Mouse (Mus musculus): Measurements from ENCODE around the gene Acp6. TPM values are rescaled to one million over a fixed set of nuclear protein-coding genes. Genes with fewer than 3 reads are reported as not detected.
"Not testable (repeated sequence)": the region's sequence is repeated elsewhere in the genome, so short reads cannot be mapped to it uniquely, and the experiment has no call there.

Acp6 gene
- total RNA-seq (2014; fragmentation: Nextera tagmentation) (86.3 and 91.1 TPM in 2 replicates), total RNA-seq (2017) (50.7 and 59.3 TPM in 2 replicates), polyA plus RNA-seq (2012) (54.4 and 62.7 TPM in 2 replicates)

DNA sequence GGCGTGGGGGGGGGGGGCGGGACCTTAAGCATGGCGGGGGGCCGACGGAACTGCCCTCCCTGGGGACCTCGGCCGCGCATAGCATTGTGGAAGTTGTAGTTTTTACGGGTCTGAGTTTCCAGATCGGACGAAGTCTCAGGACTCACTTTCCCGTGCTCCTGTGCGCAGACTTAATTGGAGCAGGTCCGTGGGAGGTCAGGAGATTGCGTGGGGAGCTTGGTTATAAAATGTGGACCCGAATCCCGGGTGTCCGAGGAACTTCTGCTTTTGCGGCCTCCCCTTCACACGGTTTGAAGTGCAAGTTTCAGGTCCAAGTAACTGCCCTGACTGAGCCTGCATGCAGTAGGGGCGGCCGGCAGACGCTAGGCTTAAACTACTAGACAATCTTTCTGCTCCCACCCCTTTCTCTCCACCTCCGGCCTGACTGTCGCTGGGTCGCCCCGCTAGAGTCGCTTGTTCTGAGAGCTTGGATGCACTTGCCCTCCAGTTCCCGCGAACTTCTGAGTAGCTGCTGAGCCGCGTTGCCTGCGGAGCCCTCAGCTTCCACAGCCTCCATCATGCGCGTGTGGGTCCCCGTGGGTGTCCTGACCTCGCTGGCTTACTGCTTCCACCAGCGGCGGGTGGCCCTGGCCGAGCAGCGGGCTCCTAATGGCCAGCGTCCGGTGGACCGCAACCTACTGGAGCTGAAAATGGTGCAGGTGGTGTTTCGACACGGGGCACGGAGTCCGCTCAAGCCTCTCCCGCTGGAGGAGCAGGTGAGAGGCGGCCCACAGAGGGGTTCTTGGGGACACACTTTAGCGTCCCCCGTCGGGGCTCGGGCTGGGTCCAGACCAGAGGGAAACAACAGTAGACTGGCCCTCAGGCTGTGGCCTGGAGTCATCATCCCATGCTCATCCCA, at the start of gene Acp6:
TSS of gene Acp6 (plus strand) at position 167 of the 898 bp plus-strand sequence.
- TF ChIP-seq GATA1 (IDR thresholded peaks at IDR 0.05; ENCODE audit: borderline replicate concordance, low read length) (no peak), POLR2AphosphoS5 (IDR thresholded peaks at IDR 0.05; ENCODE audit: insufficient replicate concordance, low read depth, low read length) (no peak), GATA2 (IDR thresholded peaks at IDR 0.05; ENCODE audit: borderline replicate concordance, low read depth, low read length) (no peak), TAL1 (conservative IDR thresholded peaks at IDR 0.05; ENCODE audit: low read depth, low read length) (no peak), CTCF (IDR thresholded peaks at IDR 0.05; ENCODE audit: low read depth, low read length) (no peak)
- Histone ChIP-seq H3K9me3 (replicated peaks) (no peaks in the 10 kb centered on the region), H3K4me1 (ENCODE audit: insufficient read depth, low read depth, low read length) (peaks cover 46% of the 10 kb centered on the region), H3K27me3 (ENCODE audit: insufficient read depth, low read length) (peaks cover 9% of the 10 kb centered on the region), H3K4me3 (ENCODE audit: low read depth, low read length) (peak within 1 kb of the TSS; percentile 94), H3K36me3 (replicated peaks) (peaks cover 19% of the 10 kb centered on the region)
- DNase-seq (ENCODE audit: low spot score) (peak; percentile 66), ATAC-seq (ENCODE audit: extremely low read depth, insufficient number of reproducible peaks, low FRiP score, poor library complexity, severe bottlenecking) (peak; percentile 89)

GRCm38 (mm10) chr3:97117511-97117910, 41.1 kb upstream of the Acp6 start:
- Histone ChIP-seq H3K4me1 (ENCODE audit: insufficient read depth, low read depth, low read length) (no peaks in the 10 kb centered on the region), H3K27me3 (ENCODE audit: insufficient read depth, low read length) (no peaks in the 10 kb centered on the region), H3K4me3 (ENCODE audit: low read depth, low read length) (no peak overlapping the region), H3K9me3 (replicated peaks) (no peaks in the 10 kb centered on the region), H3K36me3 (replicated peaks) (no peaks in the 10 kb centered on the region)
- TF ChIP-seq GATA1 (IDR thresholded peaks at IDR 0.05; ENCODE audit: borderline replicate concordance, low read length) (no peak), POLR2AphosphoS5 (IDR thresholded peaks at IDR 0.05; ENCODE audit: insufficient replicate concordance, low read depth, low read length) (no peak), TAL1 (conservative IDR thresholded peaks at IDR 0.05; ENCODE audit: low read depth, low read length) (no peak), CTCF (IDR thresholded peaks at IDR 0.05; ENCODE audit: low read depth, low read length) (no peak), GATA2 (IDR thresholded peaks at IDR 0.05; ENCODE audit: borderline replicate concordance, low read depth, low read length) (no peak)
- ATAC-seq (ENCODE audit: extremely low read depth, insufficient number of reproducible peaks, low FRiP score, poor library complexity, severe bottlenecking): no peak
- no peak for DNase-seq (ENCODE audit: low spot score)

DNA sequence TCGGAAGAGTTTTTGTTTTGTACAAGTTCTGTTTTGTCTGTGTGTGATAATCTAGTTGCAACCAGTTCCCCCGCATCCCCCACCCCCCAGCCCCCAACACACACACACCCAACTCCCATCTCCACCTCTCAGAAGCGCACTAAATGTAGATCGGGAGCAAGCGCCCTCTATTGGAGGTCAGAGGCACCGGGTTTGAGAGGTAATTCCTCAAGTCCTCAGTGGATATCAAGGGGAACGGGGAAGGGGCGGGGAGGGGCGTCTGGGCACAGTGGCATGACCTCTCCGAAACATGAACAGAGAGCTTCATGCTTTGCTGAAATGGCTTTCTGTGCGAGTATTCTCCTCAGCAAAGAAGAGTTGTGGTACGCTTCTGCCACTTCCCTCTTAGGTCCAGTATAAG, 40.3 kb upstream of the Acp6 start:
- no peak for TF ChIP-seq CTCF (IDR thresholded peaks at IDR 0.05; ENCODE audit: low read depth, low read length)
- TF ChIP-seq POLR2AphosphoS5 (IDR thresholded peaks at IDR 0.05; ENCODE audit: insufficient replicate concordance, low read depth, low read length): no peak
- TF ChIP-seq GATA1 (IDR thresholded peaks at IDR 0.05; ENCODE audit: borderline replicate concordance, low read length): no peak
- TF ChIP-seq TAL1 (conservative IDR thresholded peaks at IDR 0.05; ENCODE audit: low read depth, low read length): no peak
- no peak for TF ChIP-seq GATA2 (IDR thresholded peaks at IDR 0.05; ENCODE audit: borderline replicate concordance, low read depth, low read length)
- DNase-seq (ENCODE audit: low spot score): no peak

GRCm38 (mm10) chr3:97124193-97124592, 34.4 kb upstream of the Acp6 start:
- TF ChIP-seq GATA1 (IDR thresholded peaks at IDR 0.05; ENCODE audit: borderline replicate concordance, low read length) (no peak), GATA2 (IDR thresholded peaks at IDR 0.05; ENCODE audit: borderline replicate concordance, low read depth, low read length) (no peak), POLR2AphosphoS5 (IDR thresholded peaks at IDR 0.05; ENCODE audit: insufficient replicate concordance, low read depth, low read length) (no peak), CTCF (IDR thresholded peaks at IDR 0.05; ENCODE audit: low read depth, low read length) (no peak), TAL1 (conservative IDR thresholded peaks at IDR 0.05; ENCODE audit: low read depth, low read length) (no peak)
- no peaks in the 10 kb centered on the region for H3K4me1 ChIP-seq (ENCODE audit: insufficient read depth, low read depth, low read length)
- peaks cover 11% of the 10 kb centered on the region; the same call in 1 of the 2 replicates for H3K27me3 ChIP-seq (ENCODE audit: insufficient read depth, low read length)
- H3K4me3 ChIP-seq (ENCODE audit: low read depth, low read length): no peak overlapping the region
- ATAC-seq (ENCODE audit: extremely low read depth, insufficient number of reproducible peaks, low FRiP score, poor library complexity, severe bottlenecking) (no peak), DNase-seq (ENCODE audit: low spot score) (no peak)
- H3K9me3 ChIP-seq (replicated peaks): no peaks in the 10 kb centered on the region
- no peaks in the 10 kb centered on the region for H3K36me3 ChIP-seq (replicated peaks)

More for the DNA sequence above, 40.3 kb upstream of the Acp6 start:
- Histone ChIP-seq H3K4me1 (ENCODE audit: insufficient read depth, low read depth, low read length) (no peaks in the 10 kb centered on the region), H3K36me3 (replicated peaks) (no peaks in the 10 kb centered on the region), H3K4me3 (ENCODE audit: low read depth, low read length) (no peak overlapping the region), H3K9me3 (replicated peaks) (no peaks in the 10 kb centered on the region), H3K27me3 (ENCODE audit: insufficient read depth, low read length) (no peaks in the 10 kb centered on the region)
- no peak for ATAC-seq (ENCODE audit: extremely low read depth, insufficient number of reproducible peaks, low FRiP score, poor library complexity, severe bottlenecking)

- H3K4me1 ChIP-seq (ENCODE audit: insufficient read depth, low read depth, low read length): no peaks in the 10 kb centered on the region
Measured at GRCm38 (mm10) chr3:97129410-97129809, 29.2 kb upstream of the Acp6 start.

DNA sequence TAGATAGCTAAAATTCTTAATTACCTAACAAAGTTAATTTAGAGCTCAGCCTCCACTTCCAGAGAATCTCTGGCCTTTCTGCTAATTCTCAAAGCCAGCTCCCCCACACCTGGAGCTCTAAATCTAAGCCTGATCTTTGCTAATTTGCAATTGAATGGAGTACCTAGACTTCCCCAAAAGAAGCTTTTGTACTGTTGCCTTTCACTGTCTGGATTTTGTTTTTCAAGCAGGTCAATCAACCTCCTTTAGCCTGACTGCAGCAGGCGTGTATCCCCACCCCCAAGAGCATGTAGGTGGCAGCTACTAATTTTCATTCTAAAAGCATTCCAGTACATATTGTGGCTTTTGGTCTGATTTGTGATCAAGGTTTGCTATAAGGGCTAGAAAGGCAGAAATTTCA, 20.9 kb upstream of the Acp6 start:
- not testable (repeated sequence) for H3K4me3 ChIP-seq (ENCODE audit: low read depth, low read length); H3K36me3 ChIP-seq (replicated peaks); DNase-seq (ENCODE audit: low spot score); H3K4me1 ChIP-seq (ENCODE audit: insufficient read depth, low read depth, low read length); H3K27me3 ChIP-seq (ENCODE audit: insufficient read depth, low read length); ATAC-seq (ENCODE audit: extremely low read depth, insufficient number of reproducible peaks, low FRiP score, poor library complexity, severe bottlenecking)
- peaks cover 13% of the 10 kb centered on the region for H3K9me3 ChIP-seq (replicated peaks)

More at GRCm38 (mm10) chr3:97129410-97129809, 29.2 kb upstream of the Acp6 start:
- H3K36me3 ChIP-seq (replicated peaks): no peaks in the 10 kb centered on the region
- no peak for DNase-seq (ENCODE audit: low spot score)
- no peak for ATAC-seq (ENCODE audit: extremely low read depth, insufficient number of reproducible peaks, low FRiP score, poor library complexity, severe bottlenecking)
- H3K9me3 ChIP-seq (replicated peaks): peaks cover 10% of the 10 kb centered on the region
- no peak for TF ChIP-seq GATA2 (IDR thresholded peaks at IDR 0.05; ENCODE audit: borderline replicate concordance, low read depth, low read length)
- TF ChIP-seq TAL1 (conservative IDR thresholded peaks at IDR 0.05; ENCODE audit: low read depth, low read length): no peak
- no peak for TF ChIP-seq POLR2AphosphoS5 (IDR thresholded peaks at IDR 0.05; ENCODE audit: insufficient replicate concordance, low read depth, low read length)
- TF ChIP-seq GATA1 (IDR thresholded peaks at IDR 0.05; ENCODE audit: borderline replicate concordance, low read length): no peak
- no peak for TF ChIP-seq CTCF (IDR thresholded peaks at IDR 0.05; ENCODE audit: low read depth, low read length)
- H3K4me3 ChIP-seq (ENCODE audit: low read depth, low read length): no peak overlapping the region
- peaks cover 9% of the 10 kb centered on the region; the same call in 1 of the 2 replicates for H3K27me3 ChIP-seq (ENCODE audit: insufficient read depth, low read length)
